Mouse (Mus musculus) ES-E14 (cell line): ENCODE data around the gene Usp15. TPM values are rescaled to one million over a fixed set of nuclear protein-coding genes. Genes with fewer than 3 reads are reported as not detected.

ENCODE experiments used
- DNase-seq: peaks from one replicate; pipeline ENCODE4 v3.0.0-alpha.2; 2013; ENCODE audit warnings: low read depth, low spot score
- H3K27ac ChIP-seq: 2 replicates; pipeline ENCODE4 v1.5.1; 2012; ENCODE audit warnings: low read depth, mild to moderate bottlenecking, low read length, moderate library complexity, mixed read lengths; ENCODE audit not compliant: poor library complexity, insufficient read depth, severe bottlenecking
- H3K36me3 ChIP-seq: 2 replicates; pipeline ENCODE4 v1.6.1; 2012; ENCODE audit warnings: mild to moderate bottlenecking, low read length, moderate library complexity, mixed read lengths; ENCODE audit not compliant: control insufficient read depth, poor library complexity, insufficient read depth, severe bottlenecking
- H3K4me1 ChIP-seq, 2 experiments: fragments of 150-350 bp in 1 of 2; sonication (generic) in 1 of 2; 2 replicates each; pipeline ENCODE4 v1.6.1; 2012; ENCODE audit warnings: low read length in 2 of 2, mild to moderate bottlenecking in 1 of 2, mixed read lengths in 1 of 2; ENCODE audit not compliant: control insufficient read depth in 2 of 2, insufficient read depth in 2 of 2, poor library complexity in 1 of 2
- H3K4me3 ChIP-seq, 2 experiments: fragments of 150-350 bp in 1 of 2; sonication (generic) in 1 of 2; 2 replicates each; pipeline ENCODE4 v1.5.1; 2012; ENCODE audit warnings: low read length in 2 of 2, low read depth in 1 of 2, mild to moderate bottlenecking in 1 of 2, mixed read lengths in 1 of 2; ENCODE audit not compliant: insufficient read depth in 1 of 2, poor library complexity in 1 of 2, severe bottlenecking in 1 of 2
- H3K9ac ChIP-seq: 2 replicates; pipeline ENCODE4 v1.6.1; 2012; ENCODE audit warnings: low read depth, mild to moderate bottlenecking, low read length, mixed read lengths; ENCODE audit not compliant: poor library complexity, insufficient read depth, severe bottlenecking
- H3K9me3 ChIP-seq: fragments of 150-350 bp; sonication (generic); 2 replicates; pipeline ENCODE4 v1.6.1; 2012; ENCODE audit warnings: low read depth, mild to moderate bottlenecking, low read length; ENCODE audit not compliant: control insufficient read depth, insufficient read depth
- CHD2 ChIP-seq: IDR thresholded peaks from 2 replicates; pipeline ENCODE4 v1.6.1; 2014; ENCODE audit warnings: mild to moderate bottlenecking, low read depth, low read length, inconsistent platforms
- HCFC1 ChIP-seq: IDR thresholded peaks from 2 replicates; pipeline ENCODE4 v1.6.1; 2012; ENCODE audit warnings: low read length, inconsistent platforms, borderline replicate concordance; ENCODE audit not compliant: insufficient read depth
- MAFK ChIP-seq: IDR thresholded peaks from 2 replicates; pipeline ENCODE4 v1.6.1; 2014; ENCODE audit warnings: mild to moderate bottlenecking, low read depth, low read length, inconsistent platforms; ENCODE audit not compliant: insufficient read depth
- ZC3H11A ChIP-seq: IDR thresholded peaks from 2 replicates; pipeline ENCODE4 v1.6.1; 2012; ENCODE audit warnings: low read depth, mild to moderate bottlenecking, inconsistent platforms, low read length, borderline replicate concordance
- ZNF384 ChIP-seq: IDR thresholded peaks from 2 replicates; pipeline ENCODE4 v1.6.1; 2012; ENCODE audit warnings: low read depth, low read length, inconsistent platforms
- in situ Hi-C, 2 experiments: fragments of 600-800 bp; cut with MboI; formaldehyde crosslinking; loops; one replicate each; pipeline ENCODE4 v1.15.1; 2025; ENCODE audit warnings: low sequenced_read_pairs in 2 of 2, inconsistent platforms in 1 of 2; ENCODE audit not compliant: unreplicated experiment in 2 of 2
- total RNA-seq: library from RNA; depleted of rRNA; stranded (reverse); fragments of 300-350 nt; gene quantifications from 2 replicates; pipeline ENCODE4 v1.2.3, GENCODE M21; 2012

Usp15 gene
- total RNA-seq, 1 experiment: 97.6 TPM

DNA sequence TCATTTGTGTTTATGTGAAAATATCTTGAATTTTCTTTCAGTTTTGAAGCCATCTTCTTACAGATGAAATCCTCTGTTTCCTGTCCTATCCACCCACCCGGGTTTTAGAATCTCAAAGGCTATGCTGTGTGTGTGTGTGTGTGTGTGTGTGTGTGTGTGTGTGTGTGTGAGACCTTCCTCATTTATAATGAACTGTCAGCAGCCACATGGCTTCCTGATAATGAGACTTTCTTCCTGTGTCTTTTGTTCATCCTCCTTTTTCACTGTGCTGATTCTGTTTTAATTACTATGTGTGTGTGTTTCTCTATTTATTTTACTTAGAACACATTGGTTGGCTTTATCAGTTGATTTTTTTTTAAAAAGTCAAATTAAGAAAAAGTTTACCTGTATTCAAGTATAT lies 95.5 kb downstream of the Usp15 start:
- TF ChIP-seq ZNF384 (no peak), ZC3H11A (no peak), HCFC1 (no peak), CHD2 (no peak), MAFK (no peak)
- Histone ChIP-seq H3K4me3 (no peak overlapping the region), H3K9me3 (no peaks in the 10 kb centered on the region), H3K4me1 (no peaks in the 10 kb centered on the region), H3K9ac (no peak overlapping the region), H3K27ac (no peak overlapping the region), H3K36me3 (no peaks in the 10 kb centered on the region)
- in situ Hi-C loops: loop anchor here in 1 of 2 experiments (25.0 kb wide), 1 partner anchor 289 kb away; no protein-coding TSS in a partner anchor
- DNase-seq: no peak

- in situ Hi-C loops: loop anchor here in 1 of 2 experiments (25.0 kb wide), 1 partner anchor 288 kb away; no protein-coding TSS in a partner anchor
- no peak for DNase-seq
- Histone ChIP-seq H3K9me3 (no peaks in the 10 kb centered on the region), H3K36me3 (no peaks in the 10 kb centered on the region), H3K4me3 (no peak overlapping the region), H3K9ac (no peak overlapping the region), H3K4me1 (no peaks in the 10 kb centered on the region), H3K27ac (no peak overlapping the region)
- TF ChIP-seq ZNF384 (no peak), CHD2 (no peak), HCFC1 (no peak), MAFK (no peak), ZC3H11A (no peak)
Observed at GRCm38 (mm10) chr10:123100584-123100983, 96.2 kb downstream of the Usp15 start.

DNA sequence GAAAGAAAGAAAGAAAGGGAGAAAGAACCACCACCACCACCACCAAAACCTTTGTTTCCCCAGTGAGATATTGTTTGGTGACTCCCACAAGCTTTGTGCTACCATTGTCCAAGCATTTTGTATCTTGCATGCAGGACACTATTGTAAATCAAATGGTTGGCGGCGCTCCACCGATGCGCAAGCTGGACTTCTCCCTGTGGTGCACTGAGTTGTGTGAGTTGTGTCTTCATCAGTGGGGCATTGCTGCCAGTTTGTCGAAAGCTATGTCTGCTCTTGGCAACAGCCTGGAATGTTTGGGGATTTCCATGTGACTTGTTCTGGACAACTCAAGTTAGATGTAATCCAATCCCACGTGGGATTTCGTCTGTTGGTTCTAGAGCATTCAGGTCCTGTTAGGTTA lies 102.3 kb downstream of the Usp15 start:
- no peak for TF ChIP-seq ZNF384
- no peak for TF ChIP-seq HCFC1
- no peak for TF ChIP-seq ZC3H11A
- TF ChIP-seq MAFK: no peak
- no peak for TF ChIP-seq CHD2
- in situ Hi-C loops: loop anchor here in 1 of 2 experiments (10.0 to 25.0 kb wide), 2 partner anchors 290 to 532 kb away; no protein-coding TSS in a partner anchor
- Histone ChIP-seq H3K4me1 (peaks cover 0 to 2% of the 10 kb centered on the region in 2 experiments; a peak in 1 of 4 replicates), H3K9me3 (no peaks in the 10 kb centered on the region), H3K4me3 (no peak overlapping the region), H3K9ac (no peak overlapping the region), H3K36me3 (no peaks in the 10 kb centered on the region), H3K27ac (no peak overlapping the region)
- no peak for DNase-seq

DNA sequence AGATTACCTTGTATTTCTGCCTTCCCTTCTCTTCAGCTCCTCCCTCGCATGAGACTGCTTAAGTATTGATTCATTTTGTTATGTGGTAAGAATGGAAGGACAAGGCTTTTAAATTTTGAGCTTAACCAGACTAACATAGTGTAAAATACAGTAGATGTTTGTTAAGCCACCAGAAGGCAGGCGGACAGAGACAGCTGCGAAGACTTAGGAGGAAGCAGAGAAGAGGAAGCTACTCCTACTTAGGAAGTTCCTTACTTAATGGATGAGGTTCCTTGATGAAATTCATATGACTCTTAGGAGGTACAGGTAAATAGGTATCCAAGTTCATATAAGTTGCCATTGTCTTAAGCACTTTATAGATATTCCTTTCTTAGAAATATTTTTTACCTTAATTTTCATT lies 104.2 kb downstream of the Usp15 start:
- in situ Hi-C loops: loop anchor here in 1 of 2 experiments (10.0 to 25.0 kb wide), 2 partner anchors 288 to 530 kb away; no protein-coding TSS in a partner anchor
- no peaks in the 10 kb centered on the region for H3K36me3 ChIP-seq
- no peak for DNase-seq

More for the DNA sequence above, 104.2 kb downstream of the Usp15 start:
- Histone ChIP-seq H3K9ac (no peak overlapping the region), H3K4me3 (no peak overlapping the region), H3K27ac (no peak overlapping the region), H3K4me1 (peaks cover 0 to 2% of the 10 kb centered on the region in 2 experiments; a peak in 1 of 4 replicates), H3K9me3 (no peaks in the 10 kb centered on the region)
- no peak for TF ChIP-seq ZNF384
- no peak for TF ChIP-seq HCFC1
- no peak for TF ChIP-seq MAFK
- no peak for TF ChIP-seq ZC3H11A
- no peak for TF ChIP-seq CHD2
